Mouse (Mus musculus) stomach, embryonic 16.5 days (tissue): ENCODE measurements around the gene Tie1. TPM values are rescaled to one million over a fixed set of nuclear protein-coding genes. Genes with fewer than 3 reads are reported as not detected.

Experiments used
- ATAC-seq: fragments of 200-750 bp; cut with Nextera tagmentation; 2 replicates; pipeline ENCODE4 v1.8.0; 2017; ENCODE audit warnings: moderate number of reproducible peaks, moderate TSS enrichment; ENCODE audit not compliant: insufficient read depth, low FRiP score
- H3K27ac ChIP-seq: fragments of 300-500 bp; sonication (generic); 2 replicates; pipeline ENCODE4 v1.5.1; 2014; ENCODE audit warnings: low read length
- H3K27me3 ChIP-seq: fragments of 300-500 bp; sonication (generic); 2 replicates; pipeline ENCODE4 v1.6.1; 2014; ENCODE audit warnings: low read length, control low read depth, mixed read lengths; ENCODE audit not compliant: control insufficient read depth, insufficient read depth
- H3K36me3 ChIP-seq: fragments of 300-500 bp; sonication (generic); 2 replicates; pipeline ENCODE4 v1.6.1; 2014; ENCODE audit warnings: low read length; ENCODE audit not compliant: control insufficient read depth, insufficient read depth
- H3K4me1 ChIP-seq: fragments of 300-500 bp; sonication (generic); 2 replicates; pipeline ENCODE4 v1.6.1; 2014; ENCODE audit warnings: low read length, control low read depth, mixed read lengths; ENCODE audit not compliant: control insufficient read depth, insufficient read depth
- H3K4me2 ChIP-seq: fragments of 300-500 bp; sonication (generic); 2 replicates; pipeline ENCODE4 v1.6.1; 2014; ENCODE audit warnings: low read depth, low read length, mixed read lengths
- H3K4me3 ChIP-seq: fragments of 300-500 bp; sonication (generic); replicated peaks from 2 replicates; pipeline ENCODE4 v1.5.1; 2014; ENCODE audit warnings: mild to moderate bottlenecking, low read length
- H3K9ac ChIP-seq: fragments of 300-500 bp; sonication (generic); 2 replicates; pipeline ENCODE4 v1.6.1; 2014; ENCODE audit warnings: low read length
- H3K9me3 ChIP-seq: fragments of 300-500 bp; sonication (generic); replicated peaks from 2 replicates; pipeline ENCODE4 v1.6.1; 2016; ENCODE audit warnings: low read length, control low read depth; ENCODE audit not compliant: control insufficient read depth
- WGBS: fragments of 180-500 bp; shearing (Covaris S2); extraction: QIAGEN DNeasy Blood & Tissue Kit; methylation state at CpG from one replicate; pipeline ENCODE4 v1.1.7; 2014; 5-methylcytosine and 5-hydroxymethylcytosine counted together
- polyA plus RNA-seq: library from polyadenylated mRNA; unstranded; fragments of >200 nt; fragmentation: Nextera tagmentation; extraction: Ambion mirVana; gene quantifications from 2 replicates; pipeline ENCODE4 v1.2.1, GENCODE M21; 2015

Gene Tie1
- polyA plus RNA-seq, 1 experiment from 2014 or later = 27.6 TPM

GRCm38 (mm10) chr4:118427768-118428451, 62.0 kb downstream of the Tie1 start, which contains the start of gene Elovl1:
TSS of gene Elovl1 (plus strand) at chr4:118428093.
- Histone ChIP-seq H3K36me3 (peaks cover 12% of the 10 kb centered on the region; the same call in 1 of the 2 replicates), H3K9me3 (no peaks in the 10 kb centered on the region), H3K9ac (peak within 1 kb of the TSS; percentile 85), H3K27ac (peak within 1 kb of the TSS; percentile 93), H3K27me3 (no peaks in the 10 kb centered on the region), H3K4me3 (peak within 1 kb of the TSS; percentile 64), H3K4me2 (peak within 1 kb of the TSS; percentile 75), H3K4me1 (peaks cover 26% of the 10 kb centered on the region)
- under 1% methylated on average over 30 of the region's 31 CpGs for WGBS
- ATAC-seq = peak; percentile 96

GRCm38 (mm10) chr4:118427415-118427767, 62.5 kb downstream of the Tie1 start:
- H3K9ac ChIP-seq = peak overlapping the region; percentile 85
- peak overlapping the region; percentile 93 for H3K27ac ChIP-seq
- peaks cover 26% of the 10 kb centered on the region for H3K4me1 ChIP-seq
- H3K4me3 ChIP-seq = peak overlapping the region; percentile 64
- H3K27me3 ChIP-seq = no peaks in the 10 kb centered on the region
- no peaks in the 10 kb centered on the region for H3K9me3 ChIP-seq
- H3K36me3 ChIP-seq = peaks cover 11% of the 10 kb centered on the region; the same call in 1 of the 2 replicates
- WGBS = 3% methylated on average over 5 of the region's 5 CpGs
- peak overlapping the region; percentile 75 for H3K4me2 ChIP-seq
- ATAC-seq = peak; percentile 6; the same call in 1 of the 2 replicates

GRCm38 (mm10) chr4:118425374-118425773, 64.5 kb downstream of the Tie1 start:
- no peak overlapping the region for H3K4me2 ChIP-seq
- no peaks in the 10 kb centered on the region for H3K27me3 ChIP-seq
- H3K4me1 ChIP-seq = peaks cover 25% of the 10 kb centered on the region
- H3K4me3 ChIP-seq = no peak overlapping the region
- ATAC-seq = no peak
- 90% methylated on average over 1 of the region's 1 CpGs for WGBS
- H3K9me3 ChIP-seq = no peaks in the 10 kb centered on the region
- no peak overlapping the region for H3K9ac ChIP-seq
- no peak overlapping the region for H3K27ac ChIP-seq
- no peaks in the 10 kb centered on the region for H3K36me3 ChIP-seq

GRCm38 (mm10) chr4:118424541-118425160, 65.2 kb downstream of the Tie1 start:
- Histone ChIP-seq H3K4me2 (no peak overlapping the region), H3K4me3 (no peak overlapping the region), H3K27me3 (no peaks in the 10 kb centered on the region), H3K9ac (no peak overlapping the region), H3K27ac (no peak overlapping the region), H3K9me3 (no peaks in the 10 kb centered on the region), H3K36me3 (peaks cover 3% of the 10 kb centered on the region; the same call in 1 of the 2 replicates), H3K4me1 (peaks cover 18% of the 10 kb centered on the region)
- 68% methylated on average over 4 of the region's 4 CpGs for WGBS
- ATAC-seq = no peak

GRCm38 (mm10) chr4:118421384-118421783, 68.5 kb downstream of the Tie1 start:
- Histone ChIP-seq H3K9me3 (no peaks in the 10 kb centered on the region), H3K36me3 (peaks cover 3% of the 10 kb centered on the region; the same call in 1 of the 2 replicates), H3K4me3 (no peak overlapping the region), H3K4me1 (no peaks in the 10 kb centered on the region), H3K9ac (no peak overlapping the region), H3K27me3 (no peaks in the 10 kb centered on the region), H3K4me2 (no peak overlapping the region), H3K27ac (no peak overlapping the region)
- peak; percentile 58; the same call in 1 of the 2 replicates for ATAC-seq
- 95% methylated on average over 3 of the region's 3 CpGs for WGBS

Other genes with a start within 250 kb of the Tie1 start
- 86.0 and 93.0 TPM in 2 replicates for gene Ptprf, start 198.7 kb downstream of the Tie1 start, polyA plus RNA-seq
- gene Szt2, start 80.8 kb downstream of the Tie1 start, polyA plus RNA-seq = 6.7 and 6.8 TPM in 2 replicates
- gene Med8, start 80.7 kb downstream of the Tie1 start, polyA plus RNA-seq = 91.0 and 92.0 TPM in 2 replicates
- gene Elovl1, start 62.0 kb downstream of the Tie1 start, polyA plus RNA-seq = 171 and 204 TPM in 2 replicates
- 192 TPM in 2 replicates for gene Cdc20, start 52.7 kb downstream of the Tie1 start, polyA plus RNA-seq
- 0.48 and 0.50 TPM in 2 replicates for gene Mpl, start 32.5 kb downstream of the Tie1 start, polyA plus RNA-seq
- gene 2610528J11Rik, start 36.9 kb upstream of the Tie1 start, polyA plus RNA-seq = 31.8 and 36.6 TPM in 2 replicates
- gene Tmem125, start 54.0 kb upstream of the Tie1 start, polyA plus RNA-seq = 16.7 and 24.0 TPM in 2 replicates
- 0.25 TPM in 2 replicates for gene Cfap57, start 130.7 kb upstream of the Tie1 start, polyA plus RNA-seq
- 117 and 120 TPM in 2 replicates for gene Ebna1bp2, start 130.7 kb upstream of the Tie1 start, polyA plus RNA-seq
- gene Olfr62, start 168.9 kb upstream of the Tie1 start, polyA plus RNA-seq = not detected in 2 replicates
- not detected in 2 replicates for gene Olfr1342, start 202.7 kb upstream of the Tie1 start, polyA plus RNA-seq
- not detected in 2 replicates for gene Olfr1341, start 213.5 kb upstream of the Tie1 start, polyA plus RNA-seq
- gene Olfr1340, start 230.1 kb upstream of the Tie1 start, polyA plus RNA-seq = not detected in 2 replicates
- not detected in 2 replicates for gene Olfr1339, start 242.1 kb upstream of the Tie1 start, polyA plus RNA-seq